Mouse (Mus musculus) retina, adult 2 months (tissue): Measurements from ENCODE around the gene Amz2.
A peak's percentile ranks its signal among the peaks of the same experiment; 100 is the strongest.

Experiments
- DNase-seq: peaks from one replicate; pipeline ENCODE4 v3.0.0-alpha.2; 2012; ENCODE audit warnings: low read depth, low spot score

Gene Amz2

DNA sequence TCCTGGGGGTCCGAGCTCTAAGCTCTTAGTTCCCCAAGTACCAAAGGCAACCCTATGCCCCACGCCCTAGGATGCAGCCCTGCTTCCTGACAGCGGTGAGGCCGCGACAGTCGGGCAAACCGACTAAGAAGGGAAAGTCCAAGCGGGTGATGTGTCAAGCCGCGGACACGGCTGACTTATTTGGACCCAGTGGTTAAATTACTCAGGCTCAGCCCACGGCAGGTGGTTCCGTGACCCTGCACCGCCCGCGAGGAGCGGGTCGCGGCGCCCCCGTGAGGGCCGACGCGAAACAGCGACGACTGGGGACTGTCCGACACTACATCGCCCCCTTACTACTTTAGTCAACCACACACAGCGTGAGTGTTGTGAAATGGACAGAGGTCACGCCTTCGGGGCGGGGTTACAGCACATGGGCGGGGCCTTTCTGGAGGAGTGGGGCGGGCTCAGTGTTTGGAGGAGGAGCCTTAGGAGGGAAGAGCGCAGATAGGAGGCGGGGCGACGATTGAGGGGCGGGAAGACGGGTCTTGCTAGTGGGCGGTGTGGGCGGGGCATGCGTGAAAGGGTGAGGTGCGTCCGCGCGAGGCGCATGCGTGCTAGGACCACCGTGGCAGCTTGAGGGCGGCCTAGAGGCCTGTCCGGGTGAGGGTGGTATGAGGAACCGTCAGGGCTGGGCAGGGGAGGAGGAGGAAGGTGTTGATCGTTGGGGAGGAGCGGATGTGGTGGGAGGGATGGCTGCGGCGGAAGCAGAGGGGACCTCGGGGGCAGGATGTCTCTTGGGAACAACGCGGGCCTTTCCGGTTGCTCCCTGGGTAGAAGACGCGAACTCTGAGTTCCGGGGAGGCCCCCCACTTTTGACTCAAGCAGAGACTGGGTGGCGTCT, at the start of gene Amz2:
TSS of gene Amz2 (plus strand) at position 555 of the 880 bp plus-strand sequence.
- peak; percentile 97 for DNase-seq

DNA sequence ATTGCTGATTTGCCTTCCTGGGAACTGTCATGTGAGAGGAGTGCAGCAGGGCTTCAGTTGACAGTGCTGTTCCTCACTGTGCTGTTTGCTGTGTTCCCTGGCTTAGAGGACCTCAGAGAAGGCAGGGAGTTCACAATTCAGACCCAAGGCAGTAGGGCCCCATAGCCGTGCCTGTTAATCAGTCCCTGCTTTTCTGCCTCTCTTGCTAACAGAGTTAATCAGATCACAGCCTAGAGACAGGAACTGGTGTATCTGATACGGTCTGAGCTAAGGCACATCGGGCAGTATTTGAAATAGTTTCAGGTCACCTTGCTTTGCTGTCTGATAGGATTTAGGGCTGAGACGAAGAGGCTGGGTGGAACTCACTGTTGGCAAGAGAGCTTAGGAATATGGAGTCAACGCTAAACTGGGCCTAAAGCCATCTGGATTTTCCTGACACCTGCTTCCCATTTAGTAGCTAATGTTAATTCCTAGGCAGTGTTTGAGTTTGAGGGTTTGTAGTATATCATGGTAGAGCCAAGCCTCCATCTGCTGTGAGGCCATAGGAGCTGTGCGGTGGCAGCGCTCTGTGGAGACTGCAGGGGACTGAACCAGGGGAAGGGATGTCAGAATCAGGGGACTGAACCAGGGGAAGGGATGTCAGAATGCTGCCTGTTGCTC, 49.1 kb upstream of the Amz2 start:
- DNase-seq: peak; percentile 44

GRCm38 (mm10) chr11:109377477-109377876, 48.3 kb upstream of the Amz2 start:
- DNase-seq: no peak

DNA sequence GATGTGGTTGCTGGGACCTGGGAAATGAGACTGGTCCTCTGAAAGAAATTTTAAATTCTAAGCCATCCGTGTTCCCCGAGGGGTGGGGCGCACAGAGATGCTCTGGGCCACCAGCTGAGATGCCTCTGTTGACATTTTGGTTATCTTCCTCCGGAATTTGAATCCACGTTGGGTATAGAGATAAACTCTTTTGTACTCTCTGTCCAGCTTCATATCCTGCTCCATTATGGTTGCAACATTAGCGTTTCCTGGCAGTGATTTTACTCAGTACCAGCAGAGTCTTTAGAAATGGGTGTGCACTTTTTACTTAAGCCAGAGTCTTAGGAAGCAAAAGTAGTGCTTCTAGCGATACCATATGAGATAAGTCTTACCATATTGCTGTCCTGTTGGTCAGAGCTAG, 47.7 kb upstream of the Amz2 start:
- no peak for DNase-seq

- no peak for DNase-seq
Observed at GRCm38 (mm10) chr11:109380662-109381061, 45.1 kb upstream of the Amz2 start.

DNA sequence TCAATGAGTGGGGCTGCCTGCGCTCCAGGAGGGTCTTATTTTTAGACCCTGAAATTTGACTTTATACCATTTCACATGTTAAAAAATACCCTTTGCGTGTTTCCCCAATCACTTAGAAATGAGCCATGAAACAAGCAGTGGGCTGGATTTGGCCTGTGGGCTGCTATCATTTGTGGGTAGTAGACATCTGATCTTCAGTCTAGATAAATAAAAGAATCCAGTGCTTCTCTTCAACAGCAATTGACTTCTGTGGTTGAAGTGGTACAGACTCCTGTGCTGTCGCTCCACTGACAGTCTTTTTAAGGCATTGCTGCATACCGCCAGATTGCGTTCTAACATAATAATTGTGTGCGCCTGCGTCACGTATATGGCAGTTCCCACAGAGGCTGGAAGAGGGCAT, 40.5 kb upstream of the Amz2 start:
- no peak for DNase-seq

GRCm38 (mm10) chr11:109389046-109389445, 36.7 kb upstream of the Amz2 start:
- no peak for DNase-seq

GRCm38 (mm10) chr11:109391200-109391599, 34.5 kb upstream of the Amz2 start:
- DNase-seq: no peak

- no peak for DNase-seq
Observed at GRCm38 (mm10) chr11:109391760-109392159, 34.0 kb upstream of the Amz2 start.

- no peak for DNase-seq
Observed at GRCm38 (mm10) chr11:109392601-109393000, 33.1 kb upstream of the Amz2 start.

DNA sequence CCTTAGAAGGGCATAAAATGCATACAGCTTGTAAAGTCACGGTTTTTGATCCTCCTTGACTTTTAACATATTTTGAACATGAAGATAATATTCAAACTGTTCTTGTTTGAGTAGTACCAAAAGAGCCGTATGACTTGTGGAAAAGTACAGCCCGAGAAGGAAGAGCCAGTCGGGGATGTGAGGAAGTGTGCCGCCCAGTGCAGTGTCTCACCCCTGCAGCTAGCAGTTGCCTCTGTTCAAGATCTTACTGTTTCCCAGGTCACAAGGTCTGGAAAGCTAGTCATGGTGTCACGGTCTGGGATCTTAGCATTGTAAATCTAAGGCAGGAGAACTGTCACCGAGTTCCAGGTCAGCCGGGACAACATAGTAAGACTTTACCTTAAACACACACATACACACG, 31.0 kb upstream of the Amz2 start:
- DNase-seq: no peak

DNA sequence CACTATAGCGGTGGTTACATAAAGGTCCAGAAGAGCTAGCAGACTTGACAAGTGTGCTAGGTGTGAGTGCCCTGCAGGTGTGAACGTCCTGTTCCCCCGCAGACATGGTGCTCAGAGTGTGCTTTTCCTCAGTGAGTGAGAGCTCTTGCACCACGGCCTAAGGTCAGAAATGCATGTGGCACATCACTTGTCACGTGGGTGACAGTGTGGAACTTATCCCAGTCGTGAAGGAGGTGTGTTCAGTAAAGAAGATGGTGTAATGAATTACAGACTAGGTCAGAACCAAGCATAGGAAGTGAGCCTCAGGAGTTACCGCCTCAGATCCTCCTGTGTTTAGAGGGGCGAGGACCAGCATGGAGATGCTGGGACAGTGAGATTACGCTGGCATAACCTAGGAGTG, 30.5 kb upstream of the Amz2 start:
- DNase-seq: no peak

DNA sequence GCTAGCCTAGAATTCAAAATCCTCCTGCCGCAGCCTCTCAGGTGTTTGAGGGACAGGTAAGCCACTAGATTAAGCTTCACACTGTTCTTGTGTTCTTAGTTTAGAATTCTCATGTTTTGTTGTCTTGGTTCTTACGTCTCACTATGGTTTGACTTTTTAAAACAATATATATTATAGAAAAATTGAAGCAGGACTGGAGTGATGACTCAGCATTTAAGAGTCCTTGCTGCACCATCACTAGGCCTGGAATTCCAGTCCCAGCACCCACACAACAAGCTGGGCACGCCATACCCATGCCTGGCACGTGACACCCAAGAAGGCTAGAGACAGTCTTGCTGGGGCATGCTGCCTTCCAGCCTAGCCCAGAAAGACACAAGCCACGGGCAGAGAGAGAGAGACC, 19.3 kb upstream of the Amz2 start:
- DNase-seq: no peak

DNA sequence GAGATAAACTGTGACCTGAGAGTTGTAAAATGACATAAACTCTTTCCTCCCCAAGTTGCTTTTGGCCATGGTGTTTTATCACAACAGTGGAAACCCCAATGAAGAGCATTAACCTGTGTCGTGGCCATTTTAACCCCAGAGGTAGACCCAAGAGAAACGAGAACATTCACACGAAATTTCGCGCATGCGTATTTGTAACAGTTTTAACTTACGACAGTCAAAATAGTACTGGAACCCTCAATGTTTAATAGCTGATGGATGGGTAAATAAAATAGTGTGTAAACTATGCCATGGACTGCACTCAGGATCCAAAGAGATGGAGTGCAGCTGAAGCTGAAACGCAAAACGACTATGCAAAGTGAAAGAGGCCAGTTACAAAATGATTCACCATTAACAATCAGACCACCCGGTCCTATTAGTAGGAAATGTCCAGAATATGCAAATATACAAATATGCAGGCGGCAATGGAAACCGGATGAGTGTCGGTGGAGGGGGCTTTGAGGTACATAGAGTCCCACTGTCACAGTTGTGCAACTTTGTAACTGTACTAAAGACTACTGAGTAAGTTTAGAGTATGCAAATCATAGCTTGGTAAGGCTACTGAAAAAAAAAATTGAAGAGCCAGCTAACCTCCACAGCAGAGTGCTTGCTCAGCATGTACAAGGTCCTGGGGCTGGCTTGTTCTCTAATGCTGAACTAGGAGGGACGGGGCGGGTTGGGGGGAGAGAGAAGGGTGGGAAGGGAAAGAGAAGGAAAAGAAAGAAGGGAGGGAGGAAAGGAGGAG, 15.4 kb upstream of the Amz2 start:
- DNase-seq: no peak

GRCm38 (mm10) chr11:109413617-109414016, 12.1 kb upstream of the Amz2 start, which contains the start of gene 9930022D16Rik:
TSS of gene 9930022D16Rik (plus strand) at chr11:109413917.
- no peak for DNase-seq

DNA sequence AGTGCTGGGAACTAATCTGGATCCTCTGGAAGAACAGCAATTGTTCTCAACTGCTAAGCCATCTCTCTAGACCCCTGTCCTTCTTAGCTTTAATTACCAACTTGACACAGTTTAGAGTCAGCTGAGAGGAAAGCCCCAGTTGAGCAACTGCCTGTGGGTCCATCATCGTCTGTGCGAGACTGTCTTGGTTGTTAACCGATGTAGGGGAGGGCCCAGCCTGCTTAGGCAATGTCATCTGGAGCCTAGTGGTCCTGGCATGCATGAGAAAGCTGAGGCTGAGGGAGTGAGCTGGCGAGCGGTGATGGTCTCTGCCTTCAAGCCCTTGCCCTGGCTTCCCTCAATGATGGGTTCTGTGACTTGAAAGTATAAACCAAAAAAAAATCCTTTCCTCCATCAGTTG, 10.9 kb upstream of the Amz2 start:
- DNase-seq: no peak

GRCm38 (mm10) chr11:109416709-109417420, 8.9 kb upstream of the Amz2 start:
- DNase-seq: no peak

GRCm38 (mm10) chr11:109417472-109418040, 8.2 kb upstream of the Amz2 start:
- no peak for DNase-seq

DNA sequence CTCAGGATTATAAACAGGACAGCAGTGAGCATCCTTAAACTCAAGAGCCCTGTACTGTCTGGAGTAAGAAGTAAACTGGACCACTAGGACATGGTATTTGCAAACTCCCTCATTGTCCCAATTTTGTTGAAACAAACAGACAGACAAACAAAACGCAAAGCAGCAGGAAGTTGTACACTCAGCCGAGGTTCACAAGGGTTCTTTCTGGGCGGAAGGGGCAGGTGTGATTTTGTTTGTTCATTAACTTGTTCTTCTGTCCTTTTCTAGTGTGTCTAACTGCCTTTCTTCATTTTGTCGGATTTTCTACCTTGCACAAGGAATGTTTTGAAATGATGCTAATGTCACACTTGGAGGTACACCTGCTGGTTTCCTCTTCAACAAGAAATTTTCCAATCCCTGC, 6.3 kb upstream of the Amz2 start:
- no peak for DNase-seq

DNA sequence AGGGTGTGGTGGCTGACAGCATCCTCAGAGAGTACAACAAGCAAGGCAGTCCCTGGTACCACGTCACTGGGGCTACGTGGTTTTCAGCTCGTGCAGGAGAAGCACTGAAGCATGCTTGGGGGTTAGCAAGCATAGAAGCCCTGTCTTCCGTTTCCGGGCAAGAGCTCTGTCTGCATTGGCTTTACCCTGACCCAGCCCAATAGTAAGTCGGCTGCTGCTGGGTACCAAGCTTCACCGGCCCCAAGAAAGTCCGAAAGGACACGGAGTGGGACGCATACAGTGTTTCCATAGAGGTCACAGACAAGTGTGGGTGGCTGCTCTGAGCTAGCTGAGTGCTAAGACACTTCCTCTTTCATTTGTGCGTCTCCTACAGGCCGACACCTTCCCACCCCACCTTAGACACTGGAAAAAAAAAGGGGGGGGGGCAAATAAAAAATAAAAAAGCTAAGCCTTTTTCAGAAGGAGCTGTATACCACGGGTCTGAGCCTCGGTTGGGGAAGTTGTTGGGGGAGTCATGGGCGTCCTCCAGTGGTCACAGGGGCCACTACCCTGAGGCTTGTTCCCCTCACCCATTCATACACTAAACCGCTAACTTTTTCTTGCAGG, 5.7 kb upstream of the Amz2 start:
- DNase-seq: no peak

GRCm38 (mm10) chr11:109420567-109420962, 5.2 kb upstream of the Amz2 start:
- DNase-seq: no peak
